Mouse (Mus musculus) thymus, adult 18-20 months (tissue): ENCODE measurements around the gene Trappc11.
"Not testable (repeated sequence)": the region's sequence is repeated elsewhere in the genome, so short reads cannot be mapped to it uniquely, and the experiment has no call there.

Experiments
- DNase-seq, 2 experiments: peaks; one replicate each; pipeline ENCODE4 v3.0.0; 2022; ENCODE audit warnings: mixed read lengths in 2 of 2

Gene Trappc11

GRCm38 (mm10) chr8:47482354-47483071 is 50.8 kb downstream of the Trappc11 start:
- no peak for DNase-seq

DNA sequence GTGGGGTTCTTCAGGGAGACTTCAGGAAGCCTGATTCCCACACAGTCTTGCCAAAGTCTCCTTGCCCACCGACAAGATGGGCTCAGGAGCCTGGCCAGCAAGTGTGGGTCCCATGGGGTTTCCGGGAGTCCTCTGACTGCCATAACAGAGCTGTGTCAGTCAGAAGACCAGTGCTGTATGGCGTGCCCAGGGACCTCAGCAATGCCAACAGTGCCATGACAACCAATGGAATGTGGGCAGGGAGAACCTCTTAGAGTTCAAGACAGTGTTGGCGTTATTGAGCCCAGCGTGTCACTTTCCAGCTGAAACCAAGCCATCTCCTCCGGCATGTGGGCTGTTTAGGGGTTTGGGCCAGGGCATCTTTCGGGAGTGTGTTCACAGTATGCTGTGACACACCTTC is 53.2 kb downstream of the Trappc11 start:
- no peak for DNase-seq

DNA sequence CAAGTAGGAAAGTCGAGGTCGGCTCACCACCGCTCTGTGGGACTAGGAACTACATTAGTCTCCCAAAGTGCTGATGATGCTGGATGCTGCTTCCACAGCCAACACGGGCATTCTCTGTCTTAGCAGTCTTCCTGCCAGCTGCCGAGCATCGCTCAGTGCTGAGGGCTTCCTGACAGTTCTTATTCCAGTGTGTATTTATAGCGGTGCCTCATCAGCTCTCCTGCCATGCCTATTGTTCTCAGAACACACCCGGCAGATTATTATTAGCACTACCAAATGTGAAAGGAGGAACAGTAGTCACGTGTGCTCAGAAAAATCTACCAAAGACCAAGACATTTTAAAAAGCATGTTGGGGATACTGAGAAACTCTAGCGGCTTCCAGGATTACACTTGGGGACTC is 71.6 kb downstream of the Trappc11 start:
- no peak for DNase-seq

DNA sequence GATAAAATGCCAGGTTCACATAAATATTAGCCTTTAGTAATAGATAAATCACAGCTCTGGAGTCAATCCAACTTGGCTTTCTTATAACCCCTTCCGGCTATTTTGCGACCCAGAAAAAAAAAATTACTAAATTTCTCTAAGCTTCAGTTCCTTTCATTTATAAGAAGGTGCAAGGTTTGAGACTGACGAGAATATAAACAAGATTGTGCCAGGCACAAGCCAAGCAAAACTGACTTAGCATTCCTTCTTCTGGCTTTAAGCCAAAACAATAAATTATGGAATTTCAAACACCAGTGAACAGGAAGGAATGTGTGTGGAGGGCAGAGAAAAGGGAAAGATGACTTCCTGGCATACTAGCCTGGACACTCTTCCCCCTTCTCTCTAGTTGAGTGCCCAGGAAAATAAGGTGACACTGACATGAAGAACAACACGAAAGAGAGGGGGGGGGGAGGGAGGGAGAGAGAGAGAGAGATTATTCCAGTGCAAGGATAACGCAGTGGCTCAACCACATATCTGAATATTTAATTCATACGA is 74.0 kb downstream of the Trappc11 start:
- DNase-seq = no peak

- no peak for DNase-seq
These were observed 74.7 kb downstream of the Trappc11 start for GRCm38 (mm10) chr8:47458591-47458990.

GRCm38 (mm10) chr8:47449211-47449610 is 84.1 kb downstream of the Trappc11 start:
- not testable (repeated sequence) for DNase-seq

DNA sequence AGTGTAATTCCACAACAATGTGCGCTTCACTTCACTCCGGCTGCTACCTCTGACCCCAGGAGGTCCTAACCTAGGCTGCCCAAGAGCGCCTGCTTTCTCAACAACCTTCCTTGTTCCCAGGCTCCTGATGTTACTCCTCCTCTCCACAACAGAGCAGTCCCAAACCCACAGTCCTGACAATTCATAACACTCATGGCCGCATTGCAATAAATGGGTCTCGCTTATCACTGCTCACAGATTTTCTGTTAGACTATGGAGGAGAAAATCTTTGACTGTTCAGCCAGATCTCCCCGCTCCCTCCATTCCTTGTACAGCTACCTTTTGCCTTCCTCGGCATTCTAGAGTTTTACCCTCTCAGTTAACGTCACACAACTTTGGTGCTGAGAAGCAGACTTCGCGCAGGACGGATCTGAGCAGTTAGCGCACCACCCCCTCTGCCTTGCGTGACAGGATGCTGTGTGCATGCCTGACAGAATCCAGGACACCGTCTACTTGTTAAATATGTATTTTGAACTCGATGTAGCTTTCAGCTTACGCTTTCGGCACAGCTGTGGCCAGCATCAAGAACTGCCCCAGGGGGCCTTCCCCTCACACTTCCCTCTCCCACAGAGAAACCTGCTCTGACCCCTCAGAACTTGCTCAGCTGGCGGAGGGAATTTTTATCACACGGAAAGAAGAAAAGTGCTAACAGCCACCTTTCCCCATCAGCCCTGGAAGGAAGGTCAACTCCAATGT is 86.8 kb downstream of the Trappc11 start, which contains the start of gene Stox2:
Gene Stox2, minus strand, starts transcription at position 51 of the 735 bp plus-strand sequence.
- no peak for DNase-seq
